Mouse (Mus musculus): ENCODE results near the gene Ehbp1. TPM values are rescaled to one million over a fixed set of nuclear protein-coding genes. Genes with fewer than 3 reads are reported as not detected.

Ehbp1 gene
- 10 to 100 TPM; 33.8 to 34.0 TPM for total RNA-seq (2021)
- long read RNA-seq, experiment 1, partial matches to known transcripts = 2 of 3 reads
- long read RNA-seq, experiment 1, other reads (novel, unspliced or antisense) = 1 of 3 reads
- long read RNA-seq, experiment 2, partial matches to known transcripts = 1 of 2 reads
- long read RNA-seq, experiment 2, other reads (novel, unspliced or antisense) = 1 of 2 reads

DNA sequence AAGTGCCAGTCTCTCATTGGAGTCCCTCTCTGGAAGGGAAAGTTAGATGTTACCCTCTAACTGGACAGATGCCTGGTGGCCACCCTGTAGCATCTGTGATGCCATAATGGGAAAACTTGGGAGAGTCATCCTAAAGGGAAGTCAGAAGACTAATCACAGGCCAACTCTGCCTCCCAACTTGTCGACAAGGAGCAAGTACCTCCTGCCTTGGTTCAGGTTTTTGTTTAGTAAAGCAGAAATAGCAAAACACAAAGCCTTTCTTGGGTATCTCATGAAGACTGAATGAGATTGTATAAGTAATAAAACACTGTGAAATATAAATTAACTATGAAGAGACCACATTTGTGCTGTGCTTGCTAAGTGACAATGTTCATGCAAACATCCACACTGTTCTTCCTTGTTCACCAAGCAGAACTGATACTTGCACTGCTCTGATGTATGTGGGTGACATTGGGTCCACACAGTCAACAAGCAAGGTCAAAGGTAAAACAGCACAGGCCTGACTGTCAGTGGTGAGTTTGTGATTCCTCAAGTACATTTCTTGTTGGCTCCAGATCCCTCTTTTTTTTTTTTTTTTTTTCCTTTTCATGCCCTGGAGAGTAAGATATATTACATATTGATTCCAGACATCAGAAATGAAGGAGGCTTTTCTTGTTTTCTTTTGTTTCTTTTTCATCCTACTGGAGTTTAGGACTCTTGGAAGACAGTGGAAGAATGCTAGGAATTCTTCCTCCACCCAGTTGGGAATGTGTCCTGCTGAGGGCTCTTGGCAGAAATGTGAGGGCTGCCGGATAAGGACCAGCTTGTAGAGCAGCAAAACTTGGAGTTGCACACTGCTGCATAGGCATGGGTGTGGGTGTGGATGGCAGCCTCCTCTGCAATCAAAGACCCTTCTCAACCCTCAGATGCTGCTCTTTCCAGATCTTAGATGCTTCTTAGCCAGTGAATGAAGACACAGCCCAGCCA, at the start of gene Ehbp1:
Ehbp1 (minus strand) TSS at position 51 of the 966 bp plus-strand sequence.
- no peak for DNase-seq (ENCODE audit: low spot score in 2 of 2)

DNA sequence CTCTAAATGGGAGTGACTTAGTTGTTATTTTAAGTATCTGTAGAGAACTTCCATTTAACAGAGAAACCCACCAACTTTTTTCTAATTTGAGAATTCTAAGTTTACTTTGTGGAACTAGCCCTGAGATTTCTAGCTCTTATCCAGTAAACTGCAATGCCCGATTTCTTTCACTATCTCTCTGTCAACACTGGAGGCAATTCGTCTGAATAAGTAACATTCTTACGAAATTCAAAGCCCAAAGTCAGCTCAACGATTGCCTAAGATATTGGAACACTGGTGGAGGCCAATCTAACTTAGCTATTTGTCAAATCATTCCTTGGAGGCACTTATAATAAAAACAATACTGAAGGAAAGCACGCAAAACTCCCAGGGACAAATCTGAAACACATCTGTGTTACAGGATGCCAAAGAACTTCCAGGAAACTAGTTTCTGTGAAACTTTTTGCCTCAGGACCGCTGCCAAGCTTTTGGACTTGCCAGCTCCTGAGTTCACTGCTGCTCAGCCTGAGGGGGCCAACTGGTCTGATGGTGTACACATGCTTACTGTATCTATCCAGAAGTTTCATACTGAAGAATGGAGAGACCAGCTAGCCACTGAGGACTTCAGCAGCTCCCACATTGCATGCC, 45.5 kb upstream of the Ehbp1 start:
- DNase-seq (ENCODE audit: low spot score in 2 of 2) = no peak

DNA sequence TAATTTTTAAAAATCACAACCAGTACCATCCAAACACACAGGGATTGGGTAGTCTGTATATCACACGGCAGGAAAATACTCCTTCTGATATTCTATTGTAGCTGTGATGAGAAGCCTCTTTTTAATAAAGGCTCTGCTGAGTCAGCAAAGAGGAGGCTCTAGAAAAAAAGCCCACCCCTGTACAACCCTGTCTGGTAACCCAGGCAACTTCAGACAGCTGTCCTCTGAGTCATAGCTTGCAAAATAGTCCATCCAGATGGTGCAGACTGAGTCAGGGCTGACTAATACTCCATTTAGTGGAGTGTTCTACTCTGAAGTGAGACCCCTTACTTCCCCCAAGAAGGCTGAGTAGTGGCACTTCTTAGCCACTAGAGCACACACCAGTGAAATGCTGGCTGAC, 41.4 kb upstream of the Ehbp1 start:
- no peak for DNase-seq (ENCODE audit: low spot score in 2 of 2)

- no peak for DNase-seq (ENCODE audit: low spot score in 2 of 2)
Measured at GRCm38 (mm10) chr11:22374811-22375210, 32.7 kb upstream of the Ehbp1 start.

- no peak for DNase-seq (ENCODE audit: low spot score in 2 of 2)
Measured at GRCm38 (mm10) chr11:22373290-22373674, 31.2 kb upstream of the Ehbp1 start.

DNA sequence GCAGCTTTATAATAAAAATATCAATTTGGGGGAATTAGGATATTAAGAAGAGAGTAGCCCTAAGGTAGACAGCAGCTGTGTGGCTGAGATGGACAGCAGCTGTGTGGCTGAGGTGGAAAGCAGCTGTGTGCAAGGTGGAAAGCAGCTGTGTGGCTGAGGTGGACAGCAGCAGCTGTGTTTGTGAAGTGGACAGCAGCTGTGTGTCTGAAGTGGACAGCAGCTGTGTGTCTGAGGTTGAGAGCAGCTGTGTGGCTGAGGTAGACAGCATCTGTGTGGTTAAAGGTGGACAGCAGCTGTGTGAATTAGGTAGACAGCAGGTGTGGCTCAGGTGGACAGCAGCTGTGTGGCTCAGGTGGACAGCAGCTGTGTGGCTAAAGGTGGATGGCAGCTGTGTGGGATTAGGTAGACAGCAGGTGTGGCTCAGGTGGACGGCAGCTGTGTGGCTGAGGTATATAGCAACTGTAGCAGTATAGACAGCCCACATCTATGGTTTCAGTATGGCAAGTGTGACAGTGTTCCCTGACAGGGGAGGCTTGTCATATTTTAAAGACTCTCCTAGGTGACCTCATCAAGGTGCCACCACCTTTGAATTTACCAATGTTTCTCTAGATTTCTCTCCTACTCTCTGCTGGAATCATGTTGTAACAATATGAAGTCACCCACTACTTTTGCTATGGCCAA, 30.7 kb upstream of the Ehbp1 start:
- no peak for DNase-seq (ENCODE audit: low spot score in 2 of 2)

GRCm38 (mm10) chr11:22369841-22370240, 27.7 kb upstream of the Ehbp1 start:
- DNase-seq (ENCODE audit: low spot score in 2 of 2) = no peak

- DNase-seq (ENCODE audit: low spot score in 2 of 2) = no peak
Measured at GRCm38 (mm10) chr11:22368621-22369020, 26.5 kb upstream of the Ehbp1 start.

- no peak for DNase-seq (ENCODE audit: low spot score in 2 of 2)
Measured at GRCm38 (mm10) chr11:22366486-22366885, 24.4 kb upstream of the Ehbp1 start.

- no peak for DNase-seq (ENCODE audit: low spot score in 2 of 2)
Measured at GRCm38 (mm10) chr11:22353962-22354621, 12.0 kb upstream of the Ehbp1 start.

DNA sequence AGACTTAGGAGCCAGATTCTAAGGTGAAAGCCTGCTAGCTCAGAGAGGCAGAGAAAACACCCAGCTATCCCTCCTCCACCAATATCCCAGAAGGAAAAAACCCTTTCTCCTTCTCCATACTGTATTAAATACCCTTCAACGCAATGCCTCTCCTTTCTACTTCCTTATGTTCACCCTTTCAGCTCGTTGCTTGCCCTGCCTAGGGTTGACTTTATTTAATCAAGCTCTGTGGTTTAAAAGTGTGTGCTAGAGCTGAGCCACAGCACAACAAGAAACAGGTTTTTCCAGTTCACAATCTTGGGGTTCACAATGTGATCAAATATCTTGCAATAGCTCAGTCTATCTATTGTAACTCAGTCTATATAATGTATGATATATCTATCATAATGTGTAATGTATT, 7.9 kb upstream of the Ehbp1 start:
- DNase-seq (ENCODE audit: low spot score in 2 of 2) = no peak

DNA sequence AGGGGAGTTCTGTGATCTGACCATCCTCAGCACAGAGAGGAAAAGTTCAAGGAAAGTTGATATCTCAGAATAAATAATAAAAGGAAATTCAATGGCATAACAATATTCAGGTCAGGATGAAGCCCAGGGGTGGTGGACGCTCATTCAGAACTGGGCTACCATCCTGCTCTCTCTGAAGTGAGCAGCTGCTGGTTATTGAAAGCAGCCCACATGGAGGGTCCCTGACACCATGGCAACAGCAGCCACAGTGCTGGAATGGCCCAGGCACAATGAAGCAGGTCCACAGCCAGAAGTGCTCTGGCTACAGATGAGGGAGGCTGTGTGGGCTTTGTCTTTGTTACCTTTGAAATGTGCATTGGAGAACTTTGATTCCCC, 6.4 kb upstream of the Ehbp1 start:
- DNase-seq (ENCODE audit: low spot score in 2 of 2) = no peak

DNA sequence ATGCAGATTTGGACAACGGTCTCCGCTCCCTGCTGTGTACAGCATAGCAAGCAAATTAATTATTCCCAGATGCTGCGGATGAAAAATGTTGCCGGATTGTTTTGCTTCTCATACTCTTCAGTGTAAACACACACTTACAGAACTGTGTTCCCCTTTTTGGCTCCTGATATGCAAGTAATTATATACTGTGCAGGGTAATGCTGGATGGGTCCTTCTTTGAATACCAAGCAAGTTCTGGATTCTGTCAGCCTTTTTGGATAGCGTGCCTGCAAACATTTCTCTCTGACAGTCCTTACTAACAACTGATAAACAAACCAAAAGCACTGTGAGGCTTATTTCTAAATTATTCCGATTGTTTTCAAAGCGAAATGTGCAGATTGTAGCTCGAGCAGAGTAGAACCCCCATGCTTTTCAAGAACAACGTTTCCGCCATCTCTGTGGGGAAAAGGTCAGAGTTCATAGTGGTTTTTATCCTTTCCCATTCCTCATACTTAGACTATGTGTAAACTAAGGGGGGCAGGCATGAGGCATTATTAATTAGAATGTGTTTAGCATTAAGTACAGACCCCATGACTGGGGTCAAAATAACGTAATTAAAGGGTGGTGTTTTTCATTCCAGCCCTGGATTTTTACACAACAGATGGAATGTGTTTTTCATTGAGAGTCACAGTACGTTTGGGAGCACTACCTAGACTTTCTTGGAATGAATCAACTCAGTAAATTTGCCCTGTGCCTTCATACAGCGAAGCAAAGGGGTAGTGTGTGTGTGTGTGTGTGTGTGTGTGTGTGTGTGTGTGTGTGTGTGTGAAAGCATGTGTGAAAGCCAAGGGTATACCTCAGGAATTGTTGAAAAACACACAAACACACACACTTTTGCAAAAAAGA, 5.8 kb upstream of the Ehbp1 start:
- DNase-seq (ENCODE audit: low spot score in 2 of 2) = no peak

DNA sequence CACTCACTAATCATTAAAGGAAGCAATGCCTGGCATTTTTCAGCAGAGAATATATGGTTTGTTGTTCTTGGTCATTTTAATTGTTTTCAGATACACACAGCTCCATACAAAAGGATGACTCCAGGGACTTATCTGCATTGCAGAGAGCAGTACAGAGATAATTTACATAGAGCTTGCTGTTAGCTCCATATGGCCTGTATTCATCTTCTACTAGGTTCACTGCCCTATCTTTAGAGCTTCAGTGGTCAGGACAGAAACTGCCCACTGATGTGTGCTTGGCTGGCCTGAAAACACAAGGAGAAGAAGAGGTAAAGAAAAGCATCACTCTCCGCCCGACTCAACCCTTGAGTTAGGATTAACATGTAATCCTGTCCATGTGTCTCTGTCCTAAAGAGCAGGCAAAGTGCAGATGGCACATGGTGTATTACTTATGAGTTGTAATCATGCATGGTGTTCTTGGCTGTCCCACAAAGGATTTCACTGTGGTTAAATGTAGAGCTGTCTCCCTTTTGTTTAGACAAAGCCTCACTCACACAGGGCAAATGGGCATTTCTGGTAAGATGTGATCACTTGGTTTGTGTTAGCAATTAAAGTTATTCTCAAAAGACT, 14.7 kb downstream of the Ehbp1 start:
- DNase-seq (ENCODE audit: low spot score in 2 of 2) = no peak

DNA sequence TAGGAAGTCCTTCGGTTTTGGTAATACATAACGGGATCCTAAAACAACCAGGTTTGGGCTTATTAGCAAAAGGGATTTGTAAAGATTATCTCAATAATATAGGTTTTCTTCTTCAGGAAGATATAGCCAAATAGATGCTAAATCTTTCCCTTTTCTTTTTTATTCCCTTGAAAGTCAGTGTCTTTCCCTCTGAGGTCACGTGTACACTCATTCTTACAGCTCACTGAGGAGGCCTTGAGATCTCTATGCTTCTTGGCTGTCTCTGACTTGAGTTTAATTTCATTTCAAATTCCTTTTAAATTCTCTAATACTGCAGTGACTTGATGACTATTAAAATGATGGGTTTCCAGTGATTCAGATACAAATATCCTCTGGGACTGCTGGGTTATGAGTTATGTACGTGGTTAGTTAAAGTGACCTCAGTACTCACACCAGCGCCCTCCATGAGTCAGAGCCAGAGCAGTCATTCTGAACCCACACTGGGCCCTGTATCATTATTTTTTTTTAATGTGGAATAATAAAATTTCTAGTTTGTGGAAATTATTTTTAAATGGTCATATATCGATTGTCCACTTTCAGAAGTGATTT, 24.2 kb downstream of the Ehbp1 start:
- no peak for DNase-seq (ENCODE audit: low spot score in 2 of 2)

GRCm38 (mm10) chr11:22315801-22316200, 26.3 kb downstream of the Ehbp1 start:
- DNase-seq (ENCODE audit: low spot score in 2 of 2) = no peak

- no peak for DNase-seq (ENCODE audit: low spot score in 2 of 2)
Measured at GRCm38 (mm10) chr11:22301164-22301563, 40.9 kb downstream of the Ehbp1 start.

- no peak for DNase-seq (ENCODE audit: low spot score in 2 of 2)
Measured at GRCm38 (mm10) chr11:22289164-22289563, 52.9 kb downstream of the Ehbp1 start.

GRCm38 (mm10) chr11:22287513-22287900, 54.6 kb downstream of the Ehbp1 start:
- no peak for DNase-seq (ENCODE audit: low spot score in 2 of 2)
